Comparison of ENCODE assay signal across 8 mouse cellular contexts in the genomic region with DNA sequence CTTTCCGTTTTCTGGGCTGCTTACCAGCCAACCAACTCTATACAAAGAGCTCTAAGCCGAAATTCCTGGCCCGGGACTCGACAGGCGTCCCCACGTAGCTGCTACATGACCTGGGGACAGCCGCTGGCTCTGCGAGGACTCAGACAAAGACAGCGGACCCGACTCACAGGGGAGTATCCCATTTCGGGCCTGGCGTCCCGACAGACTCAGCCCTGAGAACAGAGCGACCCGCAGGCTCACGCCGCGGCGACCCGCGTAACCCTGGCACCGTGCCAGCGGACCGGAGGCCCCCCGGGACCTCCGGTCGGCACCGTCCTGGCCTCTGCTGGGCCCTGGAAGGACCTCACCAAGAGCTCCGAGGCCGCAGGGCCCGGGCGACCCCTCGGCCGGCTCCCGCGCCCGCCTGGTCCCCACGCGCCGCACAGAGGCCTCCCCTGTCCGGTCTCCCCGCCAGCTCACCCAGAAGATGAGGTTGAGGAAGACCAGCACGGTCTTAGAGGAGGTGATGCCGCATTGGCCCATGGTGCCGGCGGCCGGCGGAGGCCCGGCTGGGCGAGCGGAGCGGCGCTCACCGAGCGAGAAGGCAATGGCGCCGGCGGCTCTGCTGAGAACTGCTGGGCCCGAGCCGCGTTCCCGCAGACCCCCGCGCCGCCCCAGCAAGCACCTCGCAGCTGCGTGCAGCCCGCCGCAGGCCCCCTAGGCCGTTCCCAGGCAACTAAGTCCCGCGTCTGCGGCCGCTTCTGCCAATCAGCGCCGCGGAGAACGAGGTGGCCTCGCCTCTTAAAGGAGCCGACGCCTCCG. TPM values are rescaled to one million over a fixed set of nuclear protein-coding genes. Genes with fewer than 3 reads are reported as not detected.
DNase-seq lines count a peak whose midpoint lies in the region; ATAC-seq and TF ChIP-seq lines count a peak whose summit lies in the region.

No protein-coding gene starts in this region.

- peak overlapping the region; percentile 96 for H3K27ac ChIP-seq in embryonic facial prominence, embryonic 12.5 days
- H3K27ac ChIP-seq in heart, adult 2 months = peak overlapping the region; percentile 76
- peak overlapping the region; percentile 72 for H3K27ac ChIP-seq in kidney, adult 2 months (ENCODE audit: insufficient read depth, low read depth, low read length)
- H3K27ac ChIP-seq in limb, embryonic 12.5 days = peak overlapping the region; percentile 96
- H3K27ac ChIP-seq in midbrain, embryonic 14.5 days (replicated peaks; ENCODE audit: low read depth, low read length) = peak overlapping the region; percentile 97

- TF ChIP-seq POLR2A in heart, adult 2 months (IDR thresholded peaks at IDR 0.05; ENCODE audit: insufficient read depth, low read depth, low read length) = peak; percentile 50; the same call in 1 of the 2 replicates
- no peak for TF ChIP-seq POLR2A in kidney, adult 2 months (IDR thresholded peaks at IDR 0.05; ENCODE audit: low read depth, low read length)

- peaks cover 2% of the 10 kb centered on the region; the same call in 1 of the 2 replicates for H3K79me2 ChIP-seq in heart, adult 2 months (replicated peaks; ENCODE audit: control insufficient read depth, insufficient read depth, low read length)

- peak; percentile 97 for ATAC-seq in embryonic facial prominence, embryonic 12.5 days (ENCODE audit: insufficient number of reproducible peaks, insufficient read depth, low FRiP score, low TSS enrichment)
- peak; percentile 93 for ATAC-seq in limb, embryonic 12.5 days (ENCODE audit: insufficient number of reproducible peaks, insufficient read depth, low FRiP score, low TSS enrichment, low read depth)
- ATAC-seq in midbrain, embryonic 14.5 days (ENCODE audit: low FRiP score, low TSS enrichment) = peak; percentile 98

- H3K9me3 ChIP-seq in embryonic facial prominence, embryonic 12.5 days = no peaks in the 10 kb centered on the region
- no peaks in the 10 kb centered on the region for H3K9me3 ChIP-seq in limb, embryonic 12.5 days
- H3K9me3 ChIP-seq in midbrain, embryonic 14.5 days (ENCODE audit: control insufficient read depth, low read length) = no peaks in the 10 kb centered on the region

- H3K27me3 ChIP-seq in embryonic facial prominence, embryonic 12.5 days = no peaks in the 10 kb centered on the region
- H3K27me3 ChIP-seq in heart, adult 2 months (ENCODE audit: control insufficient read depth, insufficient read depth, low read length) = no peaks in the 10 kb centered on the region
- H3K27me3 ChIP-seq in kidney, adult 2 months (replicated peaks; ENCODE audit: control insufficient read depth, insufficient read depth, low read length) = no peaks in the 10 kb centered on the region
- no peaks in the 10 kb centered on the region for H3K27me3 ChIP-seq in limb, embryonic 12.5 days
- H3K27me3 ChIP-seq in midbrain, embryonic 14.5 days (ENCODE audit: control insufficient read depth, insufficient read depth, low read length) = no peaks in the 10 kb centered on the region

- H3K36me3 ChIP-seq in embryonic facial prominence, embryonic 12.5 days = no peaks in the 10 kb centered on the region
- no peaks in the 10 kb centered on the region; the same call in 1 of the 2 replicates for H3K36me3 ChIP-seq in heart, adult 2 months (ENCODE audit: control insufficient read depth, insufficient read depth, low read length)
- no peaks in the 10 kb centered on the region for H3K36me3 ChIP-seq in kidney, adult 2 months (ENCODE audit: control insufficient read depth, insufficient read depth, low read length)
- H3K36me3 ChIP-seq in limb, embryonic 12.5 days = no peaks in the 10 kb centered on the region
- no peaks in the 10 kb centered on the region for H3K36me3 ChIP-seq in midbrain, embryonic 14.5 days (ENCODE audit: control insufficient read depth, insufficient read depth, low read length)

- H3K9ac ChIP-seq in embryonic facial prominence, embryonic 12.5 days = peak overlapping the region; percentile 97
- peak overlapping the region; percentile 81 for H3K9ac ChIP-seq in heart, adult 2 months (ENCODE audit: low read depth, low read length)
- H3K9ac ChIP-seq in limb, embryonic 12.5 days (replicated peaks) = peak overlapping the region; percentile 98
- peak overlapping the region; percentile 99 for H3K9ac ChIP-seq in midbrain, embryonic 14.5 days (replicated peaks; ENCODE audit: low read length)

- intact Hi-C loops in heart, adult 2 months (cut with DNase I) = no loop called here

- H3K4me1 ChIP-seq in embryonic facial prominence, embryonic 12.5 days = peaks cover 27% of the 10 kb centered on the region
- H3K4me1 ChIP-seq in heart, adult 2 months (ENCODE audit: control insufficient read depth, insufficient read depth, low read length) = no peaks in the 10 kb centered on the region; the same call in 1 of the 2 replicates
- peaks cover 12% of the 10 kb centered on the region for H3K4me1 ChIP-seq in kidney, adult 2 months (ENCODE audit: control insufficient read depth, insufficient read depth, low read length)
- peaks cover 33% of the 10 kb centered on the region for H3K4me1 ChIP-seq in limb, embryonic 12.5 days (replicated peaks)
- H3K4me1 ChIP-seq in midbrain, embryonic 14.5 days (ENCODE audit: control insufficient read depth, insufficient read depth, low read length) = peaks cover 14% of the 10 kb centered on the region; the same call in 1 of the 2 replicates

- WGBS in embryonic facial prominence, embryonic 12.5 days = under 1% methylated on average over 72 of the region's 82 CpGs
- WGBS in heart, adult 2 months = under 1% methylated on average over 82 of the region's 82 CpGs
- WGBS in kidney, adult 2 months = under 1% methylated on average over 82 of the region's 82 CpGs
- under 1% methylated on average over 82 of the region's 82 CpGs for WGBS in limb, embryonic 12.5 days
- under 1% methylated on average over 82 of the region's 82 CpGs for WGBS in midbrain, embryonic 14.5 days

- H3K4me2 ChIP-seq in embryonic facial prominence, embryonic 12.5 days (replicated peaks) = peak overlapping the region; percentile 72
- H3K4me2 ChIP-seq in limb, embryonic 12.5 days = peak overlapping the region; percentile 62
- peak overlapping the region; percentile 77 for H3K4me2 ChIP-seq in midbrain, embryonic 14.5 days (ENCODE audit: low read length)

- H3K4me3 ChIP-seq in embryonic facial prominence, embryonic 12.5 days = peak overlapping the region; percentile 96
- peak overlapping the region; percentile 86 for H3K4me3 ChIP-seq in heart, adult 2 months
- peak overlapping the region; percentile 90 for H3K4me3 ChIP-seq in kidney, adult 2 months (ENCODE audit: insufficient read depth, low read depth, low read length)
- peak overlapping the region; percentile 98 for H3K4me3 ChIP-seq in limb, embryonic 12.5 days (replicated peaks)
- peak overlapping the region; percentile 99 for H3K4me3 ChIP-seq in midbrain, embryonic 14.5 days (replicated peaks; ENCODE audit: low read depth, low read length)

- no peak for TF ChIP-seq EP300 in heart, adult 2 months (IDR thresholded peaks at IDR 0.05; ENCODE audit: insufficient read depth, low read depth, low read length)

- DNase-seq in 3134 (ENCODE audit: extremely low read depth, insufficient read length, low spot score) = peak; percentile 91
- peak; percentile 91 to 92 for DNase-seq in adrenal gland, postnatal 36 days
- peak; percentile 91 to 93 for DNase-seq in heart, adult 2 months
- DNase-seq in kidney, adult 2 months = peak; percentile 92
- peak; percentile 98 for DNase-seq in midbrain, embryonic 14.5 days
- peak; percentile 66 to 75 for DNase-seq in spleen, adult 18-20 months

- no peak for TF ChIP-seq CTCF in heart, adult 2 months (IDR thresholded peaks at IDR 0.05)
- no peak for TF ChIP-seq CTCF in kidney, adult 2 months (conservative IDR thresholded peaks at IDR 0.05; ENCODE audit: insufficient read depth, insufficient read length, low read depth, low read length)

RNA-seq across cellular contexts. Expression of gene Tspan3, which starts 4.7 kb away (rescaled TPM):
- 100 to 1,000 TPM; 111 to 117 TPM for total RNA-seq in adrenal gland, postnatal 36 days (2021)
- 468 and 479 TPM in 2 replicates for polyA plus RNA-seq in embryonic facial prominence, embryonic 12.5 days (2016; fragmentation: Nextera tagmentation; extraction: Ambion mirVana)
- 100 to 1,000 TPM; 182 to 196 TPM for total RNA-seq in heart, adult 2 months (2021)
- 209 and 406 TPM in 2 replicates for polyA plus RNA-seq in heart, adult 2 months (2012; rRNA removed)
- polyA plus RNA-seq in kidney, adult 2 months (2012; rRNA removed) = 320 and 328 TPM in 2 replicates
- polyA plus RNA-seq in limb, embryonic 12.5 days (2016; fragmentation: Nextera tagmentation; extraction: Ambion mirVana) = 424 and 455 TPM in 2 replicates
- 555 and 629 TPM in 2 replicates for polyA plus RNA-seq in midbrain, embryonic 14.5 days (2014; fragmentation: Nextera tagmentation; extraction: Ambion mirVana)

Comparison
In these comparisons a context has a peak if more than half of its experiments do, and no peak if none do; other contexts are left out.
1. Peak in every context shown above with its lines: DNase-seq, ATAC-seq, H3K4me3 ChIP-seq and H3K27ac ChIP-seq.